Mouse (Mus musculus) CH12.LX (cell line): ENCODE measurements at regions not wholly inside any gene's neighbourhood (a gene's known extent, or its start where the extent isn't known, plus 50 kb on each side); places are given as distances from the start of the nearest gene placed in this dataset.

Source experiments
- DNase-seq: peaks from one replicate; pipeline ENCODE4 v3.0.0-alpha.2; 2013; ENCODE audit errors: extremely low read depth
- H3K27ac ChIP-seq: 2 replicates; pipeline ENCODE4 v1.5.1; 2012; ENCODE audit warnings: low read depth, mild to moderate bottlenecking, control low read depth, moderate library complexity; ENCODE audit not compliant: insufficient read depth
- H3K27me3 ChIP-seq: replicated peaks from 2 replicates; pipeline ENCODE3; 2012; ENCODE audit warnings: inconsistent platforms
- H3K36me3 ChIP-seq, 2 experiments: replicated peaks in 1 of 2; 2 replicates each; pipeline versions ENCODE3 to v1.6.1; 2012; ENCODE audit warnings: inconsistent platforms in 1 of 2, low read length in 1 of 2, mild to moderate bottlenecking in 1 of 2, mixed read lengths in 1 of 2, moderate library complexity in 1 of 2; ENCODE audit not compliant: control insufficient read depth in 1 of 2, insufficient read depth in 1 of 2
- H3K4me1 ChIP-seq, 2 experiments: 2 replicates each; pipeline ENCODE4 v1.6.1; 2012; ENCODE audit warnings: inconsistent platforms in 1 of 2, moderate library complexity in 1 of 2; ENCODE audit not compliant: insufficient read depth in 2 of 2, control insufficient read depth in 1 of 2
- H3K4me2 ChIP-seq: 2 replicates; pipeline ENCODE4 v1.6.1; 2012; ENCODE audit warnings: low read depth, mild to moderate bottlenecking, control low read depth; ENCODE audit not compliant: poor library complexity, insufficient read depth, severe bottlenecking
- H3K4me3 ChIP-seq, 3 experiments: fragments of 150-350 bp in 1 of 3; sonication (generic) in 1 of 3; replicated peaks in 1 of 3; 2 replicates each; pipeline versions ENCODE3 to v1.5.1; 2011 to 2012; ENCODE audit warnings: low read depth in 2 of 3, low read length in 2 of 3, mild to moderate bottlenecking in 2 of 3, moderate library complexity in 2 of 3, control low read depth in 1 of 3, improper control_type of control experiment in 1 of 3, inconsistent platforms in 1 of 3, mixed read lengths in 1 of 3; ENCODE audit not compliant: poor library complexity in 1 of 3
- H3K79me2 ChIP-seq: replicated peaks from 2 replicates; pipeline ENCODE4 v1.6.1; 2012; ENCODE audit warnings: mild to moderate bottlenecking, moderate library complexity; ENCODE audit not compliant: control insufficient read depth, poor library complexity, insufficient read depth, severe bottlenecking; ENCODE audit errors: extremely low read depth
- H3K9ac ChIP-seq: 2 replicates; pipeline ENCODE4 v1.6.1; 2012; ENCODE audit warnings: low read depth, mild to moderate bottlenecking, control low read depth, moderate library complexity; ENCODE audit not compliant: insufficient read depth
- H3K9me3 ChIP-seq: replicated peaks from 2 replicates; pipeline ENCODE3; 2012; ENCODE audit warnings: low read length, inconsistent platforms, mixed read lengths
- BHLHE40 ChIP-seq: IDR thresholded peaks from 2 replicates; pipeline ENCODE4 v1.6.1; 2011; ENCODE audit warnings: mild to moderate bottlenecking, low read depth, low read length, improper control_type of control experiment
- CHD1 ChIP-seq: IDR thresholded peaks from 2 replicates; pipeline ENCODE4 v1.6.1; 2012; ENCODE audit warnings: low read depth, low read length, improper control_type of control experiment, inconsistent platforms
- EP300 ChIP-seq: IDR thresholded peaks from 2 replicates; pipeline ENCODE4 v1.6.1; 2011; ENCODE audit warnings: low read length, improper control_type of control experiment
- GABPA ChIP-seq: IDR thresholded peaks from 2 replicates; pipeline ENCODE4 v1.6.1; 2012; ENCODE audit warnings: low read depth, low read length, improper control_type of control experiment, inconsistent platforms; ENCODE audit not compliant: insufficient replicate concordance
- IRF4 ChIP-seq: IDR thresholded peaks from 2 replicates; pipeline ENCODE4 v1.6.1; 2014; ENCODE audit warnings: low read depth, mild to moderate bottlenecking, inconsistent platforms, low read length, improper control_type of control experiment
- MAX ChIP-seq: IDR thresholded peaks from 2 replicates; pipeline ENCODE4 v1.6.1; 2011; ENCODE audit warnings: low read length, improper control_type of control experiment
- MXI1 ChIP-seq: IDR thresholded peaks from 2 replicates; pipeline ENCODE4 v1.6.1; 2011; ENCODE audit warnings: mild to moderate bottlenecking, low read depth, low read length, improper control_type of control experiment
- MYC ChIP-seq: IDR thresholded peaks from 2 replicates; pipeline ENCODE4 v1.6.1; 2011; ENCODE audit warnings: low read depth, mild to moderate bottlenecking, improper control_type of control experiment, low read length
- NELFE ChIP-seq: IDR thresholded peaks from 2 replicates; pipeline ENCODE4 v1.6.1; 2011; ENCODE audit warnings: low read depth, low read length, improper control_type of control experiment
- NRF1 ChIP-seq: IDR thresholded peaks from 2 replicates; pipeline ENCODE4 v1.6.1; 2014; ENCODE audit warnings: low read depth, mild to moderate bottlenecking, inconsistent platforms, low read length, improper control_type of control experiment, moderate library complexity
- SIN3A ChIP-seq: IDR thresholded peaks from 2 replicates; pipeline ENCODE4 v1.6.1; 2012; ENCODE audit warnings: low read length, improper control_type of control experiment, inconsistent platforms
- TBP ChIP-seq: conservative IDR thresholded peaks from 2 replicates; pipeline ENCODE4 v1.6.1; 2011; ENCODE audit warnings: low read depth, low read length, improper control_type of control experiment
- UBTF ChIP-seq: IDR thresholded peaks from 2 replicates; pipeline ENCODE4 v1.6.1; 2012; ENCODE audit warnings: low read depth, mild to moderate bottlenecking, inconsistent platforms, low read length, improper control_type of control experiment, moderate library complexity
- USF1 ChIP-seq: IDR thresholded peaks from 2 replicates; pipeline ENCODE4 v1.6.1; 2014; ENCODE audit warnings: low read depth, mild to moderate bottlenecking, inconsistent platforms, low read length, improper control_type of control experiment
- USF2 ChIP-seq: conservative IDR thresholded peaks from 2 replicates; pipeline ENCODE4 v1.6.1; 2011; ENCODE audit warnings: low read depth, low read length, improper control_type of control experiment
- ZKSCAN1 ChIP-seq: IDR thresholded peaks from 2 replicates; pipeline ENCODE4 v1.6.1; 2012; ENCODE audit warnings: low read depth, inconsistent platforms, low read length, improper control_type of control experiment, borderline replicate concordance
- ZNF384 ChIP-seq: IDR thresholded peaks from 2 replicates; pipeline ENCODE4 v1.6.1; 2012; ENCODE audit warnings: low read depth, low read length, improper control_type of control experiment, inconsistent platforms
- dilution Hi-C: fragments of 300-500 bp; cut with MboI; formaldehyde crosslinking; loops from 2 replicates; pipeline ENCODE4 v1.14.3; 2020; ENCODE audit warnings: low sequenced_read_pairs; ENCODE audit not compliant: extremely low pct_unique_long_range_greater_than_20kb, extremely low pct_ligation_motif_present
- in situ Hi-C: fragments of 300-500 bp; cut with MboI; formaldehyde crosslinking; loops from 3 replicates; pipeline ENCODE4 v1.14.3; 2019; ENCODE audit warnings: low sequenced_read_pairs, low pct_ligation_motif_present, low pct_unique_long_range_greater_than_20kb, mixed read lengths

DNA sequence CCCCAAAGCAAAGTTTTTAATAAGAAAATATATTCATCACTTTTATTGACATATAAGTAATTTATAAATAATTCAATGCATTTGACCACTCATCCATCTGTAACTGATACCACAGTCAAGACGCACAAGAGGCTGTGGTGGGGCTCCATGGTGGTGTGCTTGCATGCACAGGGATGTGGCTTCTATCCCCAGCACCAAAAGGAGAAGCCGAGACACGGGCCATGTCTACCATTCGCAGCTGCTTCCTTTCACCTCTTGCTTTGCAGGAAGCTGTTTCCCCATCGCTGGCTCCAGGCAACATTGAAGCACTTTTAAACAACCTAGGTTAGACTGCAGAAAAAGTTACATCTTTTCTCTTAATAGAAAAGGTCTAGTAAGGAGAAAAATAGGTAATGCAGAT, 461.3 kb downstream of the Zfp704 start:
- H3K4me3 ChIP-seq: no peak overlapping the region
- H3K4me2 ChIP-seq: no peak overlapping the region
- no peak overlapping the region for H3K9ac ChIP-seq
- peaks cover 7 to 47% of the 10 kb centered on the region in 2 experiments for H3K4me1 ChIP-seq
- no peak overlapping the region for H3K27ac ChIP-seq
- H3K79me2 ChIP-seq: no peaks in the 10 kb centered on the region
- in situ Hi-C loops: no loop called here
- H3K36me3 ChIP-seq: no peaks in the 10 kb centered on the region
- no peak for DNase-seq
- H3K27me3 ChIP-seq: no peaks in the 10 kb centered on the region
- peaks cover 2% of the 10 kb centered on the region for H3K9me3 ChIP-seq
- TF ChIP-seq TBP (no peak), IRF4 (no peak), NRF1 (no peak), NELFE (no peak), ZKSCAN1 (no peak), USF2 (no peak), GABPA (no peak), MAX (no peak), ZNF384 (no peak), UBTF (no peak), EP300 (no peak), MYC (no peak), BHLHE40 (no peak), CHD1 (no peak), MXI1 (no peak), USF1 (no peak)
- dilution Hi-C loops: no loop called here

DNA sequence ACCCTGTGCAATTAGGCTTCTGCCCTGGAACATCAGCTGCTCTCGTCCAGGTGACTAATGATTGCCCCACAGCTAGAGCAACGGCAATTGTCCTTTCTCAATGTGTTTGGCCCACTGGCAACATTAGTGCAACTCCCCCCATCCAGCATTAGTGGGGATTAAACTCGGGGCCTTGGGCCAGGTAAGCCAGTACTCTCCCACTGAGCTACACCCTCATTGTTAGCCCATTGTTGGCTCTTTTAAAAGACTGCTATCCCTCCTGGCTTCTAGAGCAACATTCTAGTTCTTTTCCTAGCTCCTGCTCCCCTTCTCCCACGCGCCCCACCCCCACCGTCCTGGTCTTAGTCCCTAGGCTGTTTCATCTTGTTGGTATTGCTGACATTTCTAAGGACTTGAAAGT, 463.4 kb downstream of the Zfp704 start:
- Histone ChIP-seq H3K4me1 (peaks cover 3 to 26% of the 10 kb centered on the region in 2 experiments), H3K9me3 (peaks cover 2% of the 10 kb centered on the region), H3K27ac (no peak overlapping the region), H3K4me3 (no peak overlapping the region), H3K36me3 (no peaks in the 10 kb centered on the region), H3K79me2 (no peaks in the 10 kb centered on the region), H3K9ac (no peak overlapping the region), H3K4me2 (no peak overlapping the region), H3K27me3 (no peaks in the 10 kb centered on the region)
- TF ChIP-seq TBP (no peak), SIN3A (no peak)
- in situ Hi-C loops: no loop called here
- DNase-seq: no peak
- dilution Hi-C loops: no loop called here
